Mouse (Mus musculus): ENCODE results near the gene Ano10. TPM values are rescaled to one million over a fixed set of nuclear protein-coding genes. Genes with fewer than 3 reads are reported as not detected.

Ano10 gene
- polyA plus RNA-seq, 1 experiment from 2014 or later: 16.3 TPM

- 34% methylated on average over 5 of the region's 11 CpGs for WGBS (ENCODE audit: insufficient replicate concordance)
- Histone ChIP-seq H3K27me3 (ENCODE audit: control insufficient read depth, insufficient read depth, low read depth, low read length) (no peaks in the 10 kb centered on the region), H3K4me3 (ENCODE audit: low read depth, low read length) (no peak overlapping the region), H3K27ac (ENCODE audit: low read length) (no peak overlapping the region), H3K9me3 (replicated peaks; ENCODE audit: control insufficient read depth, low read length) (no peaks in the 10 kb centered on the region), H3K9ac (ENCODE audit: low read depth, low read length) (no peak overlapping the region), H3K4me1 (ENCODE audit: control insufficient read depth, low read depth, low read length) (no peaks in the 10 kb centered on the region; the same call in none of the 2 replicates), H3K36me3 (ENCODE audit: control insufficient read depth, insufficient read depth) (no peaks in the 10 kb centered on the region), H3K4me2 (ENCODE audit: low read depth, low read length) (no peak overlapping the region)
- no peak for ATAC-seq (ENCODE audit: low read depth)
These were observed 8.9 kb downstream of the Ano10 start for GRCm38 (mm10) chr9:122285146-122285832.

- Histone ChIP-seq H3K36me3 (ENCODE audit: control insufficient read depth, insufficient read depth) (no peaks in the 10 kb centered on the region), H3K4me3 (ENCODE audit: low read depth, low read length) (no peak overlapping the region), H3K27me3 (ENCODE audit: control insufficient read depth, insufficient read depth, low read depth, low read length) (no peaks in the 10 kb centered on the region), H3K27ac (ENCODE audit: low read length) (no peak overlapping the region), H3K4me1 (ENCODE audit: control insufficient read depth, low read depth, low read length) (no peaks in the 10 kb centered on the region; the same call in none of the 2 replicates), H3K9me3 (replicated peaks; ENCODE audit: control insufficient read depth, low read length) (no peaks in the 10 kb centered on the region), H3K9ac (ENCODE audit: low read depth, low read length) (no peak overlapping the region), H3K4me2 (ENCODE audit: low read depth, low read length) (no peak overlapping the region)
- WGBS (ENCODE audit: insufficient replicate concordance): 53% methylated on average over 2 of the region's 2 CpGs
- no peak for ATAC-seq (ENCODE audit: low read depth)
These were observed 9.5 kb downstream of the Ano10 start for GRCm38 (mm10) chr9:122284696-122285095.

GRCm38 (mm10) chr9:122281004-122281403 is 13.2 kb downstream of the Ano10 start:
- ATAC-seq (ENCODE audit: low read depth): no peak
- Histone ChIP-seq H3K9ac (ENCODE audit: low read depth, low read length) (no peak overlapping the region), H3K4me2 (ENCODE audit: low read depth, low read length) (no peak overlapping the region), H3K4me3 (ENCODE audit: low read depth, low read length) (no peak overlapping the region), H3K4me1 (ENCODE audit: control insufficient read depth, low read depth, low read length) (no peaks in the 10 kb centered on the region; the same call in none of the 2 replicates), H3K27ac (ENCODE audit: low read length) (no peak overlapping the region), H3K9me3 (replicated peaks; ENCODE audit: control insufficient read depth, low read length) (no peaks in the 10 kb centered on the region), H3K36me3 (ENCODE audit: control insufficient read depth, insufficient read depth) (no peaks in the 10 kb centered on the region), H3K27me3 (ENCODE audit: control insufficient read depth, insufficient read depth, low read depth, low read length) (no peaks in the 10 kb centered on the region)
- 61% methylated on average over 4 of the region's 4 CpGs for WGBS (ENCODE audit: insufficient replicate concordance)

- no peaks in the 10 kb centered on the region for H3K4me1 ChIP-seq (ENCODE audit: control insufficient read depth, low read depth, low read length)
- no peak overlapping the region for H3K27ac ChIP-seq (ENCODE audit: low read length)
- no peaks in the 10 kb centered on the region for H3K9me3 ChIP-seq (replicated peaks; ENCODE audit: control insufficient read depth, low read length)
- no peak overlapping the region for H3K4me2 ChIP-seq (ENCODE audit: low read depth, low read length)
- no peak overlapping the region for H3K4me3 ChIP-seq (ENCODE audit: low read depth, low read length)
- H3K27me3 ChIP-seq (ENCODE audit: control insufficient read depth, insufficient read depth, low read depth, low read length): no peaks in the 10 kb centered on the region
- ATAC-seq (ENCODE audit: low read depth): no peak
- H3K36me3 ChIP-seq (ENCODE audit: control insufficient read depth, insufficient read depth): no peaks in the 10 kb centered on the region; the same call in 1 of the 2 replicates
- 61% methylated on average over 2 of the region's 2 CpGs for WGBS (ENCODE audit: insufficient replicate concordance)
- H3K9ac ChIP-seq (ENCODE audit: low read depth, low read length): no peak overlapping the region
These were observed 17.6 kb downstream of the Ano10 start for GRCm38 (mm10) chr9:122276665-122277064.

- Histone ChIP-seq H3K27me3 (ENCODE audit: control insufficient read depth, insufficient read depth, low read depth, low read length) (no peaks in the 10 kb centered on the region), H3K4me3 (ENCODE audit: low read depth, low read length) (no peak overlapping the region), H3K4me2 (ENCODE audit: low read depth, low read length) (no peak overlapping the region), H3K9me3 (replicated peaks; ENCODE audit: control insufficient read depth, low read length) (no peaks in the 10 kb centered on the region), H3K4me1 (ENCODE audit: control insufficient read depth, low read depth, low read length) (no peaks in the 10 kb centered on the region), H3K27ac (ENCODE audit: low read length) (no peak overlapping the region), H3K36me3 (ENCODE audit: control insufficient read depth, insufficient read depth) (no peaks in the 10 kb centered on the region; the same call in 1 of the 2 replicates), H3K9ac (ENCODE audit: low read depth, low read length) (no peak overlapping the region)
- no peak for ATAC-seq (ENCODE audit: low read depth)
- 59% methylated on average over 4 of the region's 4 CpGs for WGBS (ENCODE audit: insufficient replicate concordance)
These were observed 18.1 kb downstream of the Ano10 start for GRCm38 (mm10) chr9:122276134-122276533.

- no peak overlapping the region for H3K4me3 ChIP-seq (ENCODE audit: low read depth, low read length)
- H3K9ac ChIP-seq (ENCODE audit: low read depth, low read length): no peak overlapping the region
- no peak; the same call in 1 of the 2 replicates for ATAC-seq (ENCODE audit: low read depth)
- H3K36me3 ChIP-seq (ENCODE audit: control insufficient read depth, insufficient read depth): no peaks in the 10 kb centered on the region; the same call in 1 of the 2 replicates
- H3K27ac ChIP-seq (ENCODE audit: low read length): no peak overlapping the region
- no peaks in the 10 kb centered on the region for H3K27me3 ChIP-seq (ENCODE audit: control insufficient read depth, insufficient read depth, low read depth, low read length)
- WGBS (ENCODE audit: insufficient replicate concordance): 63% methylated on average over 4 of the region's 4 CpGs
- no peaks in the 10 kb centered on the region for H3K4me1 ChIP-seq (ENCODE audit: control insufficient read depth, low read depth, low read length)
- no peak overlapping the region for H3K4me2 ChIP-seq (ENCODE audit: low read depth, low read length)
- H3K9me3 ChIP-seq (replicated peaks; ENCODE audit: control insufficient read depth, low read length): no peaks in the 10 kb centered on the region
These were observed 19.9 kb downstream of the Ano10 start for GRCm38 (mm10) chr9:122274346-122274745.

GRCm38 (mm10) chr9:122273879-122274278 is 20.3 kb downstream of the Ano10 start:
- Histone ChIP-seq H3K4me2 (ENCODE audit: low read depth, low read length) (no peak overlapping the region), H3K27me3 (ENCODE audit: control insufficient read depth, insufficient read depth, low read depth, low read length) (no peaks in the 10 kb centered on the region), H3K4me1 (ENCODE audit: control insufficient read depth, low read depth, low read length) (no peaks in the 10 kb centered on the region), H3K4me3 (ENCODE audit: low read depth, low read length) (no peak overlapping the region), H3K9me3 (replicated peaks; ENCODE audit: control insufficient read depth, low read length) (no peaks in the 10 kb centered on the region), H3K9ac (ENCODE audit: low read depth, low read length) (no peak overlapping the region), H3K36me3 (ENCODE audit: control insufficient read depth, insufficient read depth) (no peaks in the 10 kb centered on the region; the same call in 1 of the 2 replicates), H3K27ac (ENCODE audit: low read length) (no peak overlapping the region)
- WGBS (ENCODE audit: insufficient replicate concordance): 56% methylated on average over 4 of the region's 4 CpGs
- ATAC-seq (ENCODE audit: low read depth): no peak

- Histone ChIP-seq H3K9ac (ENCODE audit: low read depth, low read length) (no peak overlapping the region), H3K4me2 (ENCODE audit: low read depth, low read length) (no peak overlapping the region), H3K36me3 (ENCODE audit: control insufficient read depth, insufficient read depth) (no peaks in the 10 kb centered on the region; the same call in 1 of the 2 replicates), H3K9me3 (replicated peaks; ENCODE audit: control insufficient read depth, low read length) (no peaks in the 10 kb centered on the region), H3K4me1 (ENCODE audit: control insufficient read depth, low read depth, low read length) (no peaks in the 10 kb centered on the region), H3K4me3 (ENCODE audit: low read depth, low read length) (no peak overlapping the region), H3K27me3 (ENCODE audit: control insufficient read depth, insufficient read depth, low read depth, low read length) (no peaks in the 10 kb centered on the region), H3K27ac (ENCODE audit: low read length) (no peak overlapping the region)
- no peak for ATAC-seq (ENCODE audit: low read depth)
- 48% methylated on average over 4 of the region's 4 CpGs for WGBS (ENCODE audit: insufficient replicate concordance)
These were observed 22.4 kb downstream of the Ano10 start for GRCm38 (mm10) chr9:122271866-122272265.

- H3K4me1 ChIP-seq (ENCODE audit: control insufficient read depth, low read depth, low read length): no peaks in the 10 kb centered on the region
- no peak overlapping the region for H3K9ac ChIP-seq (ENCODE audit: low read depth, low read length)
- WGBS (ENCODE audit: insufficient replicate concordance): 69% methylated on average over 3 of the region's 3 CpGs
- H3K27ac ChIP-seq (ENCODE audit: low read length): no peak overlapping the region
- no peak overlapping the region for H3K4me2 ChIP-seq (ENCODE audit: low read depth, low read length)
- no peak overlapping the region for H3K4me3 ChIP-seq (ENCODE audit: low read depth, low read length)
- H3K27me3 ChIP-seq (ENCODE audit: control insufficient read depth, insufficient read depth, low read depth, low read length): no peaks in the 10 kb centered on the region
- ATAC-seq (ENCODE audit: low read depth): no peak
- no peaks in the 10 kb centered on the region for H3K9me3 ChIP-seq (replicated peaks; ENCODE audit: control insufficient read depth, low read length)
- H3K36me3 ChIP-seq (ENCODE audit: control insufficient read depth, insufficient read depth): no peaks in the 10 kb centered on the region; the same call in 1 of the 2 replicates
These were observed 22.9 kb downstream of the Ano10 start for GRCm38 (mm10) chr9:122271318-122271717.

Data from liver, embryonic 16.5 days (tissue).